Mouse (Mus musculus) gastrocnemius, adult 18-20 months (tissue): ENCODE data around the gene Olfr1066. TPM values are rescaled to one million over a fixed set of nuclear protein-coding genes. Genes with fewer than 3 reads are reported as not detected.
"Not testable (repeated sequence)": the region's sequence is repeated elsewhere in the genome, so short reads cannot be mapped to it uniquely, and the experiment has no call there.

Experiments
- DNase-seq: peaks from one replicate; pipeline ENCODE4 v3.0.0; 2021; ENCODE audit warnings: low spot score
- long read RNA-seq, 2 experiments: library from polyadenylated mRNA; stranded (forward); transcript quantifications; one replicate each; pipeline ENCODE4 v2.0.0; 2021
- total RNA-seq, 2 experiments: library from RNA; stranded (reverse); gene quantifications; 2 replicates each; pipeline ENCODE4 v1.2.3; 2021

The Olfr1066 gene
- not detected for total RNA-seq
- long read RNA-seq, experiment 1 = 0 reads
- long read RNA-seq, experiment 2 = 0 reads

GRCm38 (mm10) chr2:86456169-86456568 is at the start of gene Olfr1066:
Gene Olfr1066 (minus strand): TSS chr2:86456269.
- no peak for DNase-seq

DNA sequence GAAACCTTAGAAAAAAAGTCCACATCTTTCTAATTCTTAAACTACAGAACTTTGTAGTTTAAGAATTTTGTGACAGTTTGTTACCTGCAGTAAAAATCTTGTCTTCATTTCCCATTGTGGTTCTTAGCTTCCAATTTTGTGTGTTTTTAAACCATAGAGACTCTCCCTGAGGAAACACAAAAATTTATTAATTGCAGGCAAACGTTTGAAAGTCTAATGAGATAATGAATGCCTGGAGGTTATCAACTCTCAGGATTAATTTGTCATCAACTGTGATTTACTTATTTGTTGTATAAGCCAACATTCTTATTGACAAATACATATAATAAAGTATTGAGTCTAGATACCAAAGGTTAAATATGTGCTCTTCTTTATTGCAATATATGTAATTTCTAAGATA is 31.2 kb upstream of the Olfr1066 start, which contains the start of gene Olfr228:
Olfr228 (minus strand) TSS at position 101 of the 400 bp plus-strand sequence.
- no peak for DNase-seq

DNA sequence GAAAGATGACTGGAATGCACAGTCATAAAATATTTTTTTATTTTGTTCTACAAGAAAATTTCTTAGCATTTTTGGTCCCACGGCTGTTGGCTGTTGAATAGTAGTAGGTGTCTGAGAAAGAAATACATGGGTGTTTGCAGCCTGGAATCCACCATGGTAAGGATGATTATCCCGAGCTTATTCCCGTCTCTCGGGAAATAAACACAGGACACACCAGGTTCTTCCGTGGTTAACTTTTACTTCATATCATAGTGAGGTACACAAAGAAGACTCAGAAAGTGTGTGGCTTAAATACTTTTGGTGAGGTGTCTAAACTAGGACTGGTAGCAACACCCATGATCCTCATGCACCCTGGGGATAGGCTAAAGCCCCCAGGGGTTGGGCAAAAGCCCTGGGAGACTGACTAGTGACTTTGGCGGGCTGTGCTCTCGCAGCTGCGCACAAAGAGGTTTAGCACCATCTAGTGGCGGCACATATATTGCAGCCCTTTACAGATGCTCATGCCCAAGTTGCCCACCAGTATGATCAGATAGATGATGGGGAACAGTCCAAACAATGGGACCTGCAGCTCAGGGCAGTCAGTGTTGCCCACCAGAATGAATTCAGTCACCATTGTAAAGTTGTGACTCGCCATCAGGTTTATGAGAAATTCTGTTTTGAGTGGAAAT is 8.5 kb upstream of the Olfr1066 start:
- DNase-seq = no peak

DNA sequence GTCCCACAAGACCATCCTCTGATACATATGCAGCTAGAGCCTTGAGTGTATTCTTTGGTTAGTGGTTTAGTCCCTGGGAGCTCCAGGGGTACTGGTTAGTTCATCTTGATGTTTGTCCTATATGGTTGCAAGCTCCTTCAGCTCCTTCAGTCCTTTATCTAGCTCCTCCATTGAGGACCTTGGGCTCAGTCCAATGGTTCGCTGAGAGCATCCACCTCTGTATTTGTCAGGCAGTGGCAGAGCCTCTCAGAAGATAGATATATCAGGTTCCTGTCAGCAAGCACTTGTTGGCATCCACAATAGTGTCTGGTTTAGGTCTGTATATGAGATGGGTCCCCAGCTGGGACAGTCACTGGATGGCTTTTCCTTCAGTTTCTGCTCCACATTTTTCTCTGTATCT is 4.4 kb upstream of the Olfr1066 start:
- no peak for DNase-seq

DNA sequence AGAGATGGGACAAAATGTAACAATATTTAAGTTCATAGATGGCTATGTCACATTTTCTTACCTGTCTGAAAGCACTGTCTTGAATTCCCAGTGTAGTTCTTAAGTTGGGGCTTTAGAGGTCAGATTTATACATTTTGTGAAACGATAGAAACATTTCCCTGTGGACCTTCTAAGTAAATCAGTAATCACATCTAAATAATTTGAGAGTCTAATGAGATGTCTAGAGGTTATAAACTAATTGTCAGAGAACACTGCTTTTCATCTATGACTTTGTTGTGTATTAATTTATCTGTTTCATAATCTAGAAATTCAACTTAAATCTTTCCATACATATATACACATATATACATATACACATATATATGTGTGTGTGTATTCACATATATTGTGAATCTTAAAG is 5.6 kb downstream of the Olfr1066 start, which contains the start of gene Olfr1065:
Olfr1065 (minus strand) TSS at position 101 of the 400 bp plus-strand sequence.
- DNase-seq = not testable (repeated sequence)

GRCm38 (mm10) chr2:86442101-86442500 is 14.0 kb downstream of the Olfr1066 start:
- DNase-seq = not testable (repeated sequence)

DNA sequence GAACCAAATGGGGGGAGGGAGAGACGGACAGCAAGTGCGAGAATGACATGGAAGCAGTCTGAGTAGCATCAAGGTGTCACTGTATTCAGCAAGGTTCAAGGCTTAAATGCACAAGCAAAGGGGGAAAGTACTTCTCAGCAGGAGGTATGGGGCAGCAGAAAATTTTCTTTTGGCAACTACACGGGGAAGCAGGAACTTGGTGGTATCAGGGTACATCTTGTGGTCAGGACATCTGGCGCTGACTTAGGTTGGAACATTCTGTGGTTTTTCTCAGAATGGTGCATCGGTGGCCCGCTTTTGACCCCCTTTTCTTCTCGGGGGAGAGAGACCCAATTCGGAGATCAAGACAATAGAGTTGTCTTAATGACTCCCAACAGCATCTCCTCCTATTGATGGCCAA is 27.6 kb downstream of the Olfr1066 start:
- not testable (repeated sequence) for DNase-seq

GRCm38 (mm10) chr2:86426649-86427048 is 29.4 kb downstream of the Olfr1066 start, which contains the start of gene Olfr1062:
Gene Olfr1062 (minus strand): TSS chr2:86426749.
- DNase-seq = not testable (repeated sequence)

DNA sequence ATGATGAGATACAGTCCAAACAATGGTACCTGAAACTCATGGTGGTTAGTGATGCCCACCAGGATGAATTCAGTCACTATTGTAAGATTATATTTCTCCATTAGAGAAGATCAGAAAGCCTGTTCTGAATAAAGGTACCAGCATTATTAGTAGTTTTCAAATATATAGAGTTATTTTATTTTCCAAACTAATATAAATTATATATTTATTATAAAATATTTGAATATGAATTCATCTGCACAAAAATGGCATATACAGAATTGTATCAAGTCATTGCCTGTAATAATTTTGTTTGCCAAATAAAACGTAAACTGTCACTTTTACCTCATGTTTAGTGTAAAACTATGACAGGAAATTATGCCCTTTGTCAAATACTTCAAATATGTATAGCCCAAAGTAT is 42.1 kb downstream of the Olfr1066 start, which contains the start of gene Olfr1061:
Olfr1061 (minus strand) TSS at position 101 of the 400 bp plus-strand sequence.
- DNase-seq = no peak

Other genes with a start within 250 kb of the Olfr1066 start
- not detected for gene Olfr1046, start 237.0 kb downstream of the Olfr1066 start, total RNA-seq
- not detected for gene Olfr1047, start 224.9 kb downstream of the Olfr1066 start, total RNA-seq
- not detected for gene Olfr1048, start 216.0 kb downstream of the Olfr1066 start, total RNA-seq
- gene Olfr1049, start 197.9 kb downstream of the Olfr1066 start, total RNA-seq = not detected
- not detected for gene Olfr1051, start 177.2 kb downstream of the Olfr1066 start, total RNA-seq
- not detected for gene Olfr1052, start 163.8 kb downstream of the Olfr1066 start, total RNA-seq
- gene Olfr1053, start 141.0 kb downstream of the Olfr1066 start, total RNA-seq = not detected
- not detected for gene Olfr1054, start 120.8 kb downstream of the Olfr1066 start, total RNA-seq
- not detected for gene Olfr1055, start 106.0 kb downstream of the Olfr1066 start, total RNA-seq
- gene Olfr1056, start 93.8 kb downstream of the Olfr1066 start, total RNA-seq = not detected
- not detected for gene Olfr1057, start 77.9 kb downstream of the Olfr1066 start, total RNA-seq
- not detected for gene Olfr1058, start 67.7 kb downstream of the Olfr1066 start, total RNA-seq
- not detected for gene Olfr1061, start 42.2 kb downstream of the Olfr1066 start, total RNA-seq
- not detected for gene Olfr1062, start 29.5 kb downstream of the Olfr1066 start, total RNA-seq
- not detected for gene Olfr1065, start 5.7 kb downstream of the Olfr1066 start, total RNA-seq
- gene Olfr228, start 31.1 kb upstream of the Olfr1066 start, total RNA-seq = not detected
- gene Olfr1076, start 52.2 kb upstream of the Olfr1066 start, total RNA-seq = not detected
- gene Olfr1079, start 86.2 kb upstream of the Olfr1066 start, total RNA-seq = not detected
- not detected for gene Olfr1080, start 102.0 kb upstream of the Olfr1066 start, total RNA-seq
- gene Olfr1082, start 142.7 kb upstream of the Olfr1066 start, total RNA-seq = not detected
- not detected for gene Olfr1084, start 183.5 kb upstream of the Olfr1066 start, total RNA-seq
- not detected for gene Olfr1085, start 205.8 kb upstream of the Olfr1066 start, total RNA-seq
- gene Olfr1086, start 223.8 kb upstream of the Olfr1066 start, total RNA-seq = not detected
- gene Olfr1087, start 242.1 kb upstream of the Olfr1066 start, total RNA-seq = not detected